Mouse (Mus musculus) small intestine, adult 2 months (tissue): Measurements from ENCODE around the gene Olfr1321.

Experiments used
- CTCF ChIP-seq: fragments of 200-500 bp; IDR thresholded peaks from 2 replicates; pipeline ENCODE4 v1.5.1; 2012; ENCODE audit warnings: low read depth, mild to moderate bottlenecking, control low read depth, inconsistent platforms, low read length, moderate library complexity, mixed read lengths; ENCODE audit not compliant: insufficient replicate concordance, insufficient read length; ENCODE audit errors: extremely low read depth
- POLR2A ChIP-seq: fragments of 200-500 bp; IDR thresholded peaks from 2 replicates; pipeline ENCODE4 v1.6.1; 2012; ENCODE audit warnings: low read depth, mild to moderate bottlenecking, control low read depth, inconsistent platforms, low read length, moderate library complexity

GRCm38 (mm10) chrX:49734959-49735358 lies at the start of gene Olfr1321:
- TF ChIP-seq CTCF (no peak), POLR2A (no peak)
